Mouse (Mus musculus) layer of hippocampus, adult 8-10 months (tissue): ENCODE measurements at regions not wholly inside any gene's neighbourhood (a gene's known extent, or its start where the extent isn't known, plus 50 kb on each side); places are given as distances from the start of the nearest gene placed in this dataset.

ENCODE experiments used
- DNase-seq, 2 experiments: peaks; one replicate each; pipeline ENCODE4 v3.0.0; 2022; ENCODE audit warnings: low spot score in 2 of 2
- microRNA-seq, 2 experiments: library from miRNA; unstranded; fragments of <30 nt; microRNA quantifications; one replicate each; pipeline ENCODE4 v1.2.0; 2022

GRCm38 (mm10) chr1:64200387-64201023 lies 78.4 kb upstream of the Klf7 start:
- no peak for DNase-seq

- no peak for DNase-seq
Measured at GRCm38 (mm10) chr1:64198781-64199180, 76.7 kb upstream of the Klf7 start.

- DNase-seq = no peak
Measured at GRCm38 (mm10) chr1:64198322-64198721, 76.2 kb upstream of the Klf7 start.

- no peak for DNase-seq
Measured at GRCm38 (mm10) chr1:64195970-64196491, 73.9 kb upstream of the Klf7 start.

- DNase-seq = no peak
Measured at GRCm38 (mm10) chr1:64195294-64195693, 73.2 kb upstream of the Klf7 start.

GRCm38 (mm10) chr1:64193150-64193838 lies 71.2 kb upstream of the Klf7 start:
- DNase-seq = peak in 1 of 2 experiments; percentile 19

GRCm38 (mm10) chr1:64192736-64193135 lies 70.7 kb upstream of the Klf7 start:
- no peak for DNase-seq

GRCm38 (mm10) chr1:64191242-64192220 lies 69.4 kb upstream of the Klf7 start:
- DNase-seq = no peak

- no peak for DNase-seq
Measured at GRCm38 (mm10) chr1:64190705-64191104, 68.6 kb upstream of the Klf7 start.

- no peak for DNase-seq
Measured at GRCm38 (mm10) chr1:64190097-64190496, 68.0 kb upstream of the Klf7 start.

- DNase-seq = no peak
Measured at GRCm38 (mm10) chr1:64189471-64189870, 67.4 kb upstream of the Klf7 start.

GRCm38 (mm10) chr1:64187796-64188513 lies 65.9 kb upstream of the Klf7 start:
- DNase-seq = no peak

- DNase-seq = no peak
Measured at GRCm38 (mm10) chr1:64173708-64174107, 51.6 kb upstream of the Klf7 start.

- DNase-seq = no peak
Measured at GRCm38 (mm10) chr1:64172122-64172521, 50.0 kb upstream of the Klf7 start.

Small RNAs in the stretch of these regions (microRNA-seq; reads per million reads assigned to microRNA genes)
- gene Gm25748 = 0 reads per million in 2 experiments
